Mouse (Mus musculus) heart, embryonic 10.5 days (tissue): ENCODE results near the gene Disc1. TPM values are rescaled to one million over a fixed set of nuclear protein-coding genes. Genes with fewer than 3 reads are reported as not detected.

ENCODE experiments used
- DNase-seq: peaks from one replicate; pipeline ENCODE4 v3.0.0-alpha.2; 2017; ENCODE audit warnings: low spot score
- H3K27ac ChIP-seq: fragments of 300-500 bp; sonication (generic); 2 replicates; pipeline ENCODE4 v1.5.1; 2016; ENCODE audit warnings: mild to moderate bottlenecking
- H3K27me3 ChIP-seq: fragments of 300-500 bp; sonication (generic); 2 replicates; pipeline ENCODE4 v1.6.1; 2016; ENCODE audit warnings: mild to moderate bottlenecking; ENCODE audit not compliant: poor library complexity, insufficient read depth, severe bottlenecking
- H3K36me3 ChIP-seq: fragments of 300-500 bp; sonication (generic); 2 replicates; pipeline ENCODE4 v1.6.1; 2016; ENCODE audit warnings: mild to moderate bottlenecking, moderate library complexity
- H3K4me1 ChIP-seq: fragments of 300-500 bp; sonication (generic); 2 replicates; pipeline ENCODE4 v1.6.1; 2016; ENCODE audit warnings: mild to moderate bottlenecking
- H3K4me3 ChIP-seq: fragments of 300-500 bp; sonication (generic); 2 replicates; pipeline ENCODE4 v1.5.1; 2016; ENCODE audit warnings: mild to moderate bottlenecking, moderate library complexity
- H3K9me3 ChIP-seq: fragments of 300-500 bp; sonication (generic); 2 replicates; pipeline ENCODE4 v1.6.1; 2016; ENCODE audit warnings: mild to moderate bottlenecking, moderate library complexity
- WGBS: fragments of 180-500 bp; shearing (Covaris S2); methylation state at CpG from one replicate; pipeline ENCODE4 v1.1.7; 2016; 5-methylcytosine and 5-hydroxymethylcytosine counted together
- polyA plus RNA-seq: library from polyadenylated mRNA; unstranded; fragments of >200 nt; fragmentation: Nextera tagmentation; extraction: Ambion mirVana; gene quantifications from 2 replicates; pipeline ENCODE4 v1.2.1, GENCODE M21; 2016

Gene Disc1
- polyA plus RNA-seq, 1 experiment from 2014 or later, result 2.8 TPM

DNA sequence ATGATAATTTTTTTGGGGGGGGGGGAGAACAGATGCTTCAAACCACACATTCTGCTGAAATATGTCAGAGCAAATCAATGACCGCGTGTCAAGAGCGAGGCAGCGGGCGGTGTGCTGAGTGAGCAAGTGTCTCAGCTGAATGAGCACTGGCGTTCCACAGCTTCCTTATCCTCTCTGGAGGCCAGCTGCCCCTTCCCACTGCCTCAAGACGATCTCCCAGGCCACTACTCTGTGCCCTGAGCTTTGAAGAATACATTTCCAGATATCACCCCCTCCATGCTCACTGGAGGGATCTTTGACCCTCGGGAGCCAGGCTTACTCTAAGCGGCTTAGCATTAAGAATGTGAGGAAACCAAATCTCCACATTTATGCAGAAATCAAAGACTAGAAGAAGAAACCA lies 59.2 kb downstream of the Disc1 start:
- Histone ChIP-seq H3K36me3 (no peaks in the 10 kb centered on the region), H3K27ac (no peak overlapping the region), H3K4me1 (peaks cover under 1% of the 10 kb centered on the region; the same call in 1 of the 2 replicates), H3K4me3 (no peak overlapping the region), H3K9me3 (no peaks in the 10 kb centered on the region), H3K27me3 (no peaks in the 10 kb centered on the region)
- WGBS, result 61% methylated on average over 9 of the region's 9 CpGs
- no peak for DNase-seq

DNA sequence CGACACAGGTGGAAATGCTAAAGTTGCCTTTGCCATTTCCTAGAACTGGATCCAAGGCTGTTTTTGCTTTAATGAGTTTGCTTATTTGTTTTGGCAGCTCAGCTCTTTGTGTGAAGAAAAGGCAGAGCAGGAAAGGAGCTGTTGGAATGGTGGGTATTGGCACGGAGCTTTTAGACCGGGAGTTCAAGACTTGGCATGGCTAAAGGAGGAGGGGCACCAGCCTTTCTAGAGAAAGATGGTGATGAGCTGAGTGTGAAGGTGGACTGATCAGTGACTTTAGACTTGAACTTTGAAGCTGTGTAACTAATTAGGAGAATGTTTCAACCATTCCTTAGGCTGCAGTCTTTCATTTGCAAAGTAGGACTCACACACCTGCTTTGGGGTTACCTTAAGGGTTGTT lies 59.8 kb downstream of the Disc1 start:
- no peak for DNase-seq
- 80% methylated on average over 3 of the region's 3 CpGs for WGBS
- H3K27ac ChIP-seq, result no peak overlapping the region
- peaks cover 5% of the 10 kb centered on the region; the same call in 1 of the 2 replicates for H3K4me1 ChIP-seq
- H3K36me3 ChIP-seq, result no peaks in the 10 kb centered on the region
- no peaks in the 10 kb centered on the region for H3K9me3 ChIP-seq
- no peak overlapping the region for H3K4me3 ChIP-seq
- H3K27me3 ChIP-seq, result no peaks in the 10 kb centered on the region

DNA sequence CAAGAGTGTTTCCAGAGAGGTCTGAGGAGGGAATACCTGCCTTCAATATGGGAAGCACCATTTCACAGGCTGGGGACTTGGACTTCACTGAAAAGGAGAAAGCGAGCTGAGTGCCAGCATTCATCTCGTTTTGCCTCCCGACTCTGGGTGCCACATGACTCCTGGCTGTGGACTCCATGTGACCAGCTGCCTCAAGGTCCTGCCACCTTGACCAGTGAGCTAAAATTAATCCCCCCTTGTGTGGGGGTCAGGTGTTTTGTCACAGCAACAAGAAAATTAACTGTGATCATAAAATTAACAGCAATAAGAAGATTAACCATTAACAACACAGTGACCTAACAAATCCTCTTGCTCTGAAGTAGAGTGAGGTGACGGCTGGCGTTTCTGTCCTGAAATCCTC lies 61.3 kb downstream of the Disc1 start:
- no peak for DNase-seq
- Histone ChIP-seq H3K4me1 (peaks cover 6% of the 10 kb centered on the region), H3K36me3 (no peaks in the 10 kb centered on the region), H3K9me3 (no peaks in the 10 kb centered on the region), H3K27me3 (no peaks in the 10 kb centered on the region), H3K4me3 (no peak overlapping the region), H3K27ac (no peak overlapping the region)
- WGBS, result 80% methylated on average over 5 of the region's 5 CpGs

DNA sequence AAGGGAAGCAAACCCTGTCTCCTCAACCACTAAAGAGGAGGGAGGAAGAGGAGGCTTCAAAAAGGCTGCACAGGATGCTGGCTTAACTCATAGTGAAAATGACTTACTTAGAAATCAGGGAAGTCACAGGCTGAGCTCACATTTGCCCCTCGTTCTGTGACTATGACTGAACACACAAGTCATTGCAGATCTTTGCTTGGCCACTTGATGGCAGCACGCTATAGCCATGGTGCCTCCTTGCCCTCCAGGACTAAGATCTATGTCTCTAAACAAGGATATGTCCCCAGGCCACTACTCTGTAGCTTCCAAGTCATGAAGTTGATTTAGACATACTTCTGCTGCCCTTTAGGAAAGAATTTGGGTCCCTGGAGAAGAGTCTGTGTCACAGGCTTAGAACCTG lies 62.6 kb downstream of the Disc1 start:
- no peak for DNase-seq
- WGBS, result 10% methylated on average over 2 of the region's 2 CpGs
- H3K4me3 ChIP-seq, result no peak overlapping the region

DNA sequence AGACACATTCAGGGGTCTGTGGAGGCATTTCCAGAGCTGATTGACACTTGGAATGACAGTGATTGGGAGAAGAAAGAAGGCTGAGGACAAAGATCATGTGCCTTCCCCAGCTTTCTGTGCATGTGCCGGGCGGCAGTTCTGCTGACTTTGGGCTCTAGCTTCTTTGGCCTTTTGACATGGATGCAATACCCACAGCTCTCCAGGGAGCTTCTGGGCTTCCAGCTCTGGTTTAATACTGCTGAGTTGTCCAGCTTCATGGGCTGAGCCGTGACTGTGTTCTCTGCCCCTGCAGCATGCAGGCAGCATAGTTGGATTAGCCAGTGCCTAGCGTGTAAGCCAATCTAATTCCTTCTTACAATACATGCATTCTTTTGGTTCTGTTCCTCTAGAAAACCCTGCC lies 72.5 kb downstream of the Disc1 start:
- peaks cover 54% of the 10 kb centered on the region for H3K4me1 ChIP-seq
- H3K36me3 ChIP-seq, result no peaks in the 10 kb centered on the region
- H3K27me3 ChIP-seq, result no peaks in the 10 kb centered on the region
- H3K27ac ChIP-seq, result no peak overlapping the region
- H3K9me3 ChIP-seq, result no peaks in the 10 kb centered on the region
- no peak overlapping the region for H3K4me3 ChIP-seq
- 80% methylated on average over 4 of the region's 4 CpGs for WGBS
- no peak for DNase-seq

More for the DNA sequence above, 62.6 kb downstream of the Disc1 start:
- Histone ChIP-seq H3K4me1 (peaks cover 17% of the 10 kb centered on the region), H3K36me3 (no peaks in the 10 kb centered on the region), H3K9me3 (no peaks in the 10 kb centered on the region), H3K27me3 (no peaks in the 10 kb centered on the region), H3K27ac (0 out of 2 replicates have a peak overlapping the region, but pooled peaks have one; percentile 31)

DNA sequence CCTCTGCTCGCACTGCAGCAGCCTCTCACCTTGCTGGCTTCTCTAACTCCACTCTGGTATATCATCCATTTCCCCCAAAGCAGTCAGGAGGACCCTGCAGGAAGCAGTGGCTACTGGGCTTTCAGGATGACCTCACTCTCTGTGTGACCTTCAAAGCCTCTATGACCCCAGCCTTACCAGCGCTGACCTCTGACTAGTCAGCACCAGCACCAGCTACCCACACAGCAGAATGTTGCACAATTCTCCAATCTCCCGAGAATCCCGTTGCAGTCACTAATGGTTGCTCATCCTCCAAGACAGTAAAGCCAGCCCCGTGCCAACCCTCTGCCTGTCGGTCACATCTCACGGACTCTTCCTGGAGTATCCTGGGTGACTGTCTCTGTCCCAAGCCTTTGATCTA lies 73.6 kb downstream of the Disc1 start:
- Histone ChIP-seq H3K36me3 (no peaks in the 10 kb centered on the region), H3K27me3 (no peaks in the 10 kb centered on the region), H3K4me3 (no peak overlapping the region), H3K4me1 (peaks cover 51% of the 10 kb centered on the region), H3K9me3 (no peaks in the 10 kb centered on the region), H3K27ac (peak overlapping the region; percentile 47; the same call in 1 of the 2 replicates)
- WGBS, result 82% methylated on average over 7 of the region's 7 CpGs
- no peak for DNase-seq

DNA sequence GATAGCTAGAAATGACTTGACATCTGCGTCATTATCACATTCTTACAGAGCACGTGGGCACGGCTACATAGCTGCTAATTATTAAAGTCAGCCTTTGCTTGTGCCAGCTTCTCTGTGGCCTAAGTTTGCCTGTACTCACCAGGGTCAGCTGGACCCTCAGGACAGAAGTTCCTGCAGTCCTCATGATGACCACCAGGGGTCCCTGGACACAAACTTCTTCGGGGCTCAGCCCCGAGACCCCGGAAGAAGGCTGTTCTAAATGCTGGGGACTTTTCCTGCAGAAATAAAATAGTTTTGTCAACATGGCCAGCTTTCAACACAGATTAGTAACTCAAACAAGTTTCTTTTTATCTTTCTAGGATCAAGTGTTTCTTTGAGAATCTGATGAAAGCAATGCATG lies 74.3 kb downstream of the Disc1 start:
- WGBS, result 28% methylated on average over 6 of the region's 6 CpGs
- H3K9me3 ChIP-seq, result no peaks in the 10 kb centered on the region
- no peak overlapping the region for H3K4me3 ChIP-seq
- H3K36me3 ChIP-seq, result no peaks in the 10 kb centered on the region
- peaks cover 50% of the 10 kb centered on the region for H3K4me1 ChIP-seq
- no peak for DNase-seq
- 0 out of 2 replicates have a peak overlapping the region, but pooled peaks have one; percentile 69 for H3K27ac ChIP-seq
- no peaks in the 10 kb centered on the region for H3K27me3 ChIP-seq

DNA sequence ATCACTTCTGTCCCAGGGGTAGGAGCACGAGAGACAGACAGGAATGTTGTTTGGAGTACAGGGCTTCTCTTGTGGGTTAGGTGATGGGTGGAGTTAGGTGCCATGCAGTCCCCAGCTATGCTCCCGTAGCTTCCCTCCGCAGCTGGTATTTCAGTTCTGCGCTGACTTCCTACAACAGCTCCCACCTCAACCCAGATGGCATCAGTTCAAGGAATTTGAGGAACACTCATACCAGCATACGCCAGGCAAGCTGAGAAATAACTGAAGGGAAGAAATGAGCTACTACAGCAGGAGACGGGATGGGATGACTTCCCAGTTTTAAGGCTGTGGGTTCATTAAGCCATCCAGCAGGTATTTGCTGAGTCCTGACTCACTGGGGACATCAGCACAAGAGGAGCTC lies 76.8 kb downstream of the Disc1 start:
- WGBS, result 83% methylated on average over 6 of the region's 6 CpGs
- Histone ChIP-seq H3K4me3 (no peak overlapping the region), H3K4me1 (peaks cover 69% of the 10 kb centered on the region), H3K27ac (peak overlapping the region; percentile 64; the same call in 1 of the 2 replicates), H3K27me3 (no peaks in the 10 kb centered on the region), H3K9me3 (no peaks in the 10 kb centered on the region), H3K36me3 (no peaks in the 10 kb centered on the region)
- no peak for DNase-seq

DNA sequence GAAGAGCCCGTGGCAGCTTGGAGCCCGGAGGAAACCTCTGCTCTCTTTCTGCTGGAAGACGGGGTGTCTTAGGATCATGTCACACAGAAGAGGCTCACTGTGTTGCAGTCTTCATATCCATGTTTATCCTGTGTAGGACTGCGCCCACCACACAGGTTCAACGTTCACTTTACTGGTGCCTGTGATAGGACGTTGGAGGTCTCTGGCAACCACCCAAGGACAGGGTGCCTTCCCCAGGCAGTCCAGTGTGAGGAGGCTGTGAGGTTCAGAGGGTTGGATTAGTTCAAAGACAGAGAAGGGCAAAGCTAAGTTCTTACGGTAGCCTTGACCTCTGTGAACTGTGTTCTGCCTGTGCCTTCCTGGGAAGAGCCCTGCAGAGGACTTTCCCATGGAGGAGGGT lies 77.3 kb downstream of the Disc1 start:
- no peak for DNase-seq
- H3K4me1 ChIP-seq, result peaks cover 70% of the 10 kb centered on the region
- no peak overlapping the region for H3K4me3 ChIP-seq
- WGBS, result 75% methylated on average over 7 of the region's 7 CpGs
- H3K9me3 ChIP-seq, result no peaks in the 10 kb centered on the region
- H3K27me3 ChIP-seq, result no peaks in the 10 kb centered on the region
- peak overlapping the region; percentile 64 for H3K27ac ChIP-seq
- no peaks in the 10 kb centered on the region for H3K36me3 ChIP-seq

DNA sequence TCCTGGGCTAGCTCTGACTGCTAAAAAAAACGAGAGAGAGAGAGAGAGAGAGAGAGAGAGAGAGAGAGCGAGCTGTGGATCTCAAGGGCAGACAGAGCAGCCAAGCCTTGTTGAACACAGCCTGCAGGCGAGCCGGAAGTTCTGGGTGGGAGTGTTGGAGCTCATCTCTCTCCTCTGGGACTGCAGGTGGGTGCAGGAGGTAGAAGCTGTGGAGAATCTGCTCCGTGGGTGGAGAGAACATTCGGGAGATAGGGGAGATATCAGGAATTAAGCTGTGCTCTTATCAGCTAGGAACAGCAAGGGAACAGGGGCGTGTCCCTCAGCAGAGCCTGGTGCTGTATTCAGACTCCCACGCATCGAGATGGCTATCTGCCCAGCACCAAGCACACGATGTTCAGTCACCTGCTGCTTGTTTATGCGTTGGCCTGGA lies 79.7 kb downstream of the Disc1 start:
- Histone ChIP-seq H3K27ac (peak overlapping the region; percentile 67), H3K36me3 (no peaks in the 10 kb centered on the region), H3K4me1 (peaks cover 68% of the 10 kb centered on the region), H3K4me3 (peak overlapping the region; percentile 8; the same call in 1 of the 2 replicates), H3K9me3 (no peaks in the 10 kb centered on the region), H3K27me3 (no peaks in the 10 kb centered on the region)
- WGBS, result 33% methylated on average over 11 of the region's 11 CpGs
- DNase-seq, result no peak

DNA sequence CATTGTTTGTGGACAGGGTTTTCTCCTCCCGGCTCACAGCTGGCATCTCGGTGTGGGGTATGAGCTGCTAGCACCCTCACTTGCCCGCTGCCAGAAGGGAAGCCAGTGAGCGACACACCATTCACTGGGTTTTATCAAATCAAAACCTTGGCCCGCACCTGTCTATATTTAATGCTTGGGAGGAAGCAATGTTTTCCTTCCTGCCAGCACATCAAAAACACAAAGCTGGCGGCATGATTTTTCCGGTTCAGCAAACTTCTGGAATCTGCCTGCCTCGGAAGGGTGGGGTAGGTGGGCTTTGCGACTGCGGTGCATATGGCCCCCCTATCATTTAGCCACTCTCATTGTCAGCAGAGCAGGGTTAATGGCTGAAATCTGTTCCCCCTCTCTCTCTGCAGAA lies 80.9 kb downstream of the Disc1 start:
- Histone ChIP-seq H3K4me3 (no peak overlapping the region), H3K4me1 (peaks cover 64% of the 10 kb centered on the region), H3K27me3 (no peaks in the 10 kb centered on the region), H3K36me3 (no peaks in the 10 kb centered on the region), H3K27ac (no peak overlapping the region), H3K9me3 (no peaks in the 10 kb centered on the region)
- WGBS, result 58% methylated on average over 10 of the region's 10 CpGs
- no peak for DNase-seq

DNA sequence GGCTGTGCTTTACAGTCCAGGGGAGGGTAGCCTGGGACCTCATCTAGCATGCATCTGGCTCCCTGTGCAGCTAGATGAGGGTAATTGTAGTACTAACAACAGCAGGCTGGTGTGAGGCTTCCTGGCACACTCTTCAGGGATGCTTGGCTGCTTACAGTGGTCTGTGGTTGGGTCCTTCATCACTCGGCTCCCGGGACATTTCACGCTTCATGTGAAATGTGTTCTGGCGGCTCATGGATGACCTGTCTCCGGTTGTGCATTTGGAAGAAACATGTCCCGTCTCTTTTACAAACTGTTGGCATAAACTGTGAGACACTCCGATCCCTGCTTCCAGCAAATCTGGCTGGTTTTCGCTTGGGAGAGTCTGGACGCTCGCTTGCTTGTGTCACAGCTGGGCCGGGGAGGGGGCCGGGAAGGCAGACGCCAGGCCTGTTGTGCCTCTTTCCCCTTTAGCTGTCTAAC lies 85.7 kb downstream of the Disc1 start:
- WGBS, result 78% methylated on average over 13 of the region's 13 CpGs
- peak overlapping the region; percentile 77 for H3K27ac ChIP-seq
- no peaks in the 10 kb centered on the region for H3K27me3 ChIP-seq
- no peak for DNase-seq
- peaks cover 57% of the 10 kb centered on the region for H3K4me1 ChIP-seq
- no peaks in the 10 kb centered on the region; the same call in 1 of the 2 replicates for H3K36me3 ChIP-seq
- no peaks in the 10 kb centered on the region for H3K9me3 ChIP-seq
- H3K4me3 ChIP-seq, result no peak overlapping the region

DNA sequence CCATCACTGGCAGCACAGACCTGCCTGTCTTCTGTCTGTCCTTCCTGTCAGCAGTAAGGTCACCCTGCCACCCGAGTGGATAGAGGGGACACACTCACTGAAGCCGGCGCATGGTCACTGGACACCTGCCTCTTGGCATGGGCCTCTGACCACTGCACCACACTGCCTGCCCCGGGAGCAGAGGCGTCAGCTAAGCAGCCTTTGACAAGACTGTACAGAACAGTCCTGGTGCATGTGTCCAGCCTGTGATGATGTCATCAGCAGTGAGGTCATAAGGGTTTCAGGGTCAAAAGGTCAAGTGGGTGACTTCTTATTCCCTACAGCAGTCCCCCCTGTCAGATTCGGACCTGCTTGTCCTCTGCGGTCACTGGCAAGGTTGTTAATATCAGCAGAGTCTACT lies 87.0 kb downstream of the Disc1 start:
- no peaks in the 10 kb centered on the region for H3K27me3 ChIP-seq
- 46% methylated on average over 7 of the region's 7 CpGs for WGBS
- DNase-seq, result peak; percentile 80
- peaks cover 46% of the 10 kb centered on the region for H3K4me1 ChIP-seq
- no peak overlapping the region for H3K4me3 ChIP-seq
- H3K27ac ChIP-seq, result peak overlapping the region; percentile 84
- peaks cover 3% of the 10 kb centered on the region; the same call in 1 of the 2 replicates for H3K36me3 ChIP-seq
- no peaks in the 10 kb centered on the region for H3K9me3 ChIP-seq
